ENCODE assay signal across 9 mouse cellular contexts in the genomic region with DNA sequence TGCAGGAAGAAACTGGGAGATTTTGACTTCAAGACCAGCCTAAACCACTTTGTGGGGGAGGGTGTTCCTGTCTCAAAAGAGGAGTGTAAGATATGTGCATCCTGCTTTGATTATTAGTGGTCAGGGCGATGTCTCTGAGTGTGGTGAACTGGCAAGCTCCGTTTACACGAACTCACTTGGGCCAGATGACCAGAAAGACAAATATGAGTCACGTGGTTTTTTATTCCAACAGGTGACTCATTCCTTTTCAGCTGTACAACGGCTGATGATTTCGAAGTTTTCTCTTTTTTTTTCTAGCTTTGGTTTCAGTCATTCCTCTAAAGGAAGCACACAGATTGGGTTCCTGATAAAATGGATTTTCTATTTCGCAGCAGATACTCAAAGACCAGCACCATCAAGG. TPM values are rescaled to one million over a fixed set of nuclear protein-coding genes. Genes with fewer than 3 reads are reported as not detected.
DNase-seq lines count a peak whose midpoint lies in the region; ATAC-seq lines count a peak whose summit lies in the region.
"Had no signal": no experiment of that assay in that cellular context is flagged by ENCODE, and none has a peak within 500 bp of the region (broad histone marks: within the 10 kb centered on the region; RNA-seq: fewer than 3 reads in every experiment).

No protein-coding gene starts in this region.

- H3K4me3 ChIP-seq in embryonic facial prominence, embryonic 13.5 days, result no peak overlapping the region
- H3K4me3 ChIP-seq in embryonic facial prominence, embryonic 10.5 days, result no peak overlapping the region
- H3K4me3 ChIP-seq in intestine, embryonic 14.5 days (ENCODE audit: low read depth, low read length), result no peak overlapping the region
- no peak overlapping the region for H3K4me3 ChIP-seq in intestine, embryonic 15.5 days (replicated peaks)
- H3K4me3 ChIP-seq in midbrain, embryonic 15.5 days, result no peak overlapping the region
- H3K4me3 ChIP-seq in midbrain, embryonic 10.5 days, result no peak overlapping the region
- no peak overlapping the region for H3K4me3 ChIP-seq in stomach, embryonic 15.5 days (replicated peaks)

- H3K4me1 ChIP-seq in embryonic facial prominence, embryonic 13.5 days, result no peaks in the 10 kb centered on the region
- H3K4me1 ChIP-seq in embryonic facial prominence, embryonic 10.5 days, result no peaks in the 10 kb centered on the region
- H3K4me1 ChIP-seq in intestine, embryonic 14.5 days (replicated peaks; ENCODE audit: control insufficient read depth, insufficient read depth, low read length), result no peaks in the 10 kb centered on the region
- H3K4me1 ChIP-seq in intestine, embryonic 15.5 days (replicated peaks), result 0 out of 2 replicates have a peak, but pooled peaks cover 6% of the 10 kb centered on the region
- H3K4me1 ChIP-seq in midbrain, embryonic 15.5 days, result peaks cover 4% of the 10 kb centered on the region
- peaks cover 3% of the 10 kb centered on the region; the same call in 1 of the 2 replicates for H3K4me1 ChIP-seq in midbrain, embryonic 10.5 days
- H3K4me1 ChIP-seq in stomach, embryonic 15.5 days, result peaks cover 6% of the 10 kb centered on the region; the same call in 1 of the 2 replicates

- DNase-seq in embryonic facial prominence, embryonic 10.5 days (ENCODE audit: low spot score), result no peak
- DNase-seq in intestine, embryonic 14.5 days (ENCODE audit: low spot score), result no peak
- no peak for DNase-seq in midbrain, embryonic 10.5 days (ENCODE audit: low spot score)
- DNase-seq in cerebellum, postnatal 10 days, result no peak

- no peak overlapping the region for H3K9ac ChIP-seq in embryonic facial prominence, embryonic 13.5 days
- H3K9ac ChIP-seq in intestine, embryonic 14.5 days (ENCODE audit: low read length), result no peak overlapping the region
- no peak overlapping the region for H3K9ac ChIP-seq in intestine, embryonic 15.5 days
- H3K9ac ChIP-seq in midbrain, embryonic 15.5 days, result no peak overlapping the region
- no peak overlapping the region for H3K9ac ChIP-seq in stomach, embryonic 15.5 days

- no peak overlapping the region for H3K27ac ChIP-seq in embryonic facial prominence, embryonic 13.5 days
- H3K27ac ChIP-seq in embryonic facial prominence, embryonic 10.5 days (replicated peaks), result no peak overlapping the region
- H3K27ac ChIP-seq in intestine, embryonic 14.5 days (ENCODE audit: low read depth), result no peak overlapping the region
- no peak overlapping the region for H3K27ac ChIP-seq in intestine, embryonic 15.5 days
- no peak overlapping the region for H3K27ac ChIP-seq in midbrain, embryonic 15.5 days
- no peak overlapping the region for H3K27ac ChIP-seq in midbrain, embryonic 10.5 days (replicated peaks)
- H3K27ac ChIP-seq in stomach, embryonic 15.5 days, result no peak overlapping the region
- H3K27ac ChIP-seq: gastrocnemius, adult 2 months had no signal

- ATAC-seq in embryonic facial prominence, embryonic 13.5 days (ENCODE audit: insufficient number of reproducible peaks, insufficient read depth, low FRiP score, low TSS enrichment, low read depth), result no peak
- ATAC-seq in intestine, embryonic 14.5 days (replicated peaks; ENCODE audit: low FRiP score, low TSS enrichment, low read depth), result no peak
- ATAC-seq in intestine, embryonic 15.5 days, result no peak
- ATAC-seq in midbrain, embryonic 15.5 days (replicated peaks), result no peak
- ATAC-seq in stomach, embryonic 15.5 days (ENCODE audit: insufficient read depth, low FRiP score, low read depth), result no peak

- H3K27me3 ChIP-seq in embryonic facial prominence, embryonic 13.5 days, result no peaks in the 10 kb centered on the region
- H3K27me3 ChIP-seq in embryonic facial prominence, embryonic 10.5 days (replicated peaks; ENCODE audit: low read depth, poor library complexity, severe bottlenecking), result peaks cover 8% of the 10 kb centered on the region; the same call in 1 of the 2 replicates
- no peaks in the 10 kb centered on the region for H3K27me3 ChIP-seq in intestine, embryonic 14.5 days (replicated peaks; ENCODE audit: control insufficient read depth, insufficient read depth, low read length)
- no peaks in the 10 kb centered on the region for H3K27me3 ChIP-seq in intestine, embryonic 15.5 days (replicated peaks)
- no peaks in the 10 kb centered on the region for H3K27me3 ChIP-seq in midbrain, embryonic 15.5 days (replicated peaks)
- peaks cover 4% of the 10 kb centered on the region; the same call in 1 of the 2 replicates for H3K27me3 ChIP-seq in midbrain, embryonic 10.5 days (ENCODE audit: low read depth, poor library complexity, severe bottlenecking)
- H3K27me3 ChIP-seq in stomach, embryonic 15.5 days (replicated peaks), result no peaks in the 10 kb centered on the region

- H3K9me3 ChIP-seq in embryonic facial prominence, embryonic 13.5 days, result no peaks in the 10 kb centered on the region
- no peaks in the 10 kb centered on the region for H3K9me3 ChIP-seq in embryonic facial prominence, embryonic 10.5 days
- no peaks in the 10 kb centered on the region for H3K9me3 ChIP-seq in intestine, embryonic 14.5 days (ENCODE audit: control insufficient read depth, low read length)
- H3K9me3 ChIP-seq in intestine, embryonic 15.5 days, result no peaks in the 10 kb centered on the region
- H3K9me3 ChIP-seq in midbrain, embryonic 15.5 days, result no peaks in the 10 kb centered on the region
- H3K9me3 ChIP-seq in midbrain, embryonic 10.5 days (replicated peaks), result no peaks in the 10 kb centered on the region
- H3K9me3 ChIP-seq in stomach, embryonic 15.5 days, result no peaks in the 10 kb centered on the region

- H3K36me3 ChIP-seq in embryonic facial prominence, embryonic 13.5 days, result no peaks in the 10 kb centered on the region
- H3K36me3 ChIP-seq in embryonic facial prominence, embryonic 10.5 days (replicated peaks), result no peaks in the 10 kb centered on the region
- H3K36me3 ChIP-seq in intestine, embryonic 14.5 days (ENCODE audit: control insufficient read depth, insufficient read depth, low read length), result no peaks in the 10 kb centered on the region
- no peaks in the 10 kb centered on the region for H3K36me3 ChIP-seq in intestine, embryonic 15.5 days
- H3K36me3 ChIP-seq in midbrain, embryonic 15.5 days (replicated peaks), result no peaks in the 10 kb centered on the region
- H3K36me3 ChIP-seq in midbrain, embryonic 10.5 days, result no peaks in the 10 kb centered on the region
- no peaks in the 10 kb centered on the region for H3K36me3 ChIP-seq in stomach, embryonic 15.5 days

- 73% methylated on average over 7 of the region's 7 CpGs for WGBS in embryonic facial prominence, embryonic 13.5 days
- 85% methylated on average over 7 of the region's 7 CpGs for WGBS in embryonic facial prominence, embryonic 10.5 days
- WGBS in intestine, embryonic 14.5 days, result 74% methylated on average over 7 of the region's 7 CpGs
- 72% methylated on average over 7 of the region's 7 CpGs for WGBS in intestine, embryonic 15.5 days
- WGBS in midbrain, embryonic 15.5 days, result 86% methylated on average over 7 of the region's 7 CpGs
- 88% methylated on average over 7 of the region's 7 CpGs for WGBS in midbrain, embryonic 10.5 days
- WGBS in stomach, embryonic 15.5 days, result 58% methylated on average over 7 of the region's 7 CpGs

- H3K4me2 ChIP-seq in embryonic facial prominence, embryonic 13.5 days, result peak overlapping the region; percentile 59
- peak overlapping the region; percentile 56 for H3K4me2 ChIP-seq in intestine, embryonic 14.5 days (ENCODE audit: low read length)
- H3K4me2 ChIP-seq in intestine, embryonic 15.5 days (replicated peaks), result no peak overlapping the region
- H3K4me2 ChIP-seq in midbrain, embryonic 15.5 days, result peak overlapping the region; percentile 54
- H3K4me2 ChIP-seq in stomach, embryonic 15.5 days, result peak overlapping the region; percentile 50; the same call in 1 of the 2 replicates

RNA-seq across cellular contexts. Expression of a gene that starts 27.7 kb away (rescaled TPM):
- polyA plus RNA-seq in embryonic facial prominence, embryonic 13.5 days (2015; fragmentation: Nextera tagmentation; extraction: Ambion mirVana), result 0.51 and 0.58 TPM in 2 replicates
- polyA plus RNA-seq in embryonic facial prominence, embryonic 10.5 days (2016; fragmentation: Nextera tagmentation; extraction: Ambion mirVana), result 0.12 and 0.18 TPM in 2 replicates
- polyA plus RNA-seq in intestine, embryonic 14.5 days (2014; fragmentation: Nextera tagmentation; extraction: Ambion mirVana), result 4.1 and 4.2 TPM in 2 replicates
- polyA plus RNA-seq in intestine, embryonic 15.5 days (2015; fragmentation: Nextera tagmentation; extraction: Ambion mirVana), result 7.9 and 8.3 TPM in 2 replicates
- 0.13 and 0.18 TPM in 2 replicates for polyA plus RNA-seq in midbrain, embryonic 15.5 days (2015; fragmentation: Nextera tagmentation; extraction: Ambion mirVana)
- 0.20 and 0.29 TPM in 2 replicates for polyA plus RNA-seq in midbrain, embryonic 10.5 days (2016; fragmentation: Nextera tagmentation; extraction: Ambion mirVana)
- 2.3 and 2.9 TPM in 2 replicates for polyA plus RNA-seq in stomach, embryonic 15.5 days (2015; fragmentation: Nextera tagmentation; extraction: Ambion mirVana)

RNA-seq across cellular contexts. Expression of a gene that starts 43.5 kb away (rescaled TPM):
- 2.1 TPM in 2 replicates for polyA plus RNA-seq in embryonic facial prominence, embryonic 13.5 days (2015; fragmentation: Nextera tagmentation; extraction: Ambion mirVana)
- polyA plus RNA-seq in embryonic facial prominence, embryonic 10.5 days (2016; fragmentation: Nextera tagmentation; extraction: Ambion mirVana), result 0.55 and 0.72 TPM in 2 replicates
- polyA plus RNA-seq in intestine, embryonic 14.5 days (2014; fragmentation: Nextera tagmentation; extraction: Ambion mirVana), result 1.4 TPM in 2 replicates
- 1.8 and 1.9 TPM in 2 replicates for polyA plus RNA-seq in intestine, embryonic 15.5 days (2015; fragmentation: Nextera tagmentation; extraction: Ambion mirVana)
- 0.22 and 0.61 TPM in 2 replicates for polyA plus RNA-seq in midbrain, embryonic 15.5 days (2015; fragmentation: Nextera tagmentation; extraction: Ambion mirVana)
- polyA plus RNA-seq in midbrain, embryonic 10.5 days (2016; fragmentation: Nextera tagmentation; extraction: Ambion mirVana), result 0.46 and 0.47 TPM in 2 replicates
- polyA plus RNA-seq in stomach, embryonic 15.5 days (2015; fragmentation: Nextera tagmentation; extraction: Ambion mirVana), result 1.2 and 1.7 TPM in 2 replicates
